Mouse (Mus musculus): ENCODE measurements around the gene Naaladl2.

DNA sequence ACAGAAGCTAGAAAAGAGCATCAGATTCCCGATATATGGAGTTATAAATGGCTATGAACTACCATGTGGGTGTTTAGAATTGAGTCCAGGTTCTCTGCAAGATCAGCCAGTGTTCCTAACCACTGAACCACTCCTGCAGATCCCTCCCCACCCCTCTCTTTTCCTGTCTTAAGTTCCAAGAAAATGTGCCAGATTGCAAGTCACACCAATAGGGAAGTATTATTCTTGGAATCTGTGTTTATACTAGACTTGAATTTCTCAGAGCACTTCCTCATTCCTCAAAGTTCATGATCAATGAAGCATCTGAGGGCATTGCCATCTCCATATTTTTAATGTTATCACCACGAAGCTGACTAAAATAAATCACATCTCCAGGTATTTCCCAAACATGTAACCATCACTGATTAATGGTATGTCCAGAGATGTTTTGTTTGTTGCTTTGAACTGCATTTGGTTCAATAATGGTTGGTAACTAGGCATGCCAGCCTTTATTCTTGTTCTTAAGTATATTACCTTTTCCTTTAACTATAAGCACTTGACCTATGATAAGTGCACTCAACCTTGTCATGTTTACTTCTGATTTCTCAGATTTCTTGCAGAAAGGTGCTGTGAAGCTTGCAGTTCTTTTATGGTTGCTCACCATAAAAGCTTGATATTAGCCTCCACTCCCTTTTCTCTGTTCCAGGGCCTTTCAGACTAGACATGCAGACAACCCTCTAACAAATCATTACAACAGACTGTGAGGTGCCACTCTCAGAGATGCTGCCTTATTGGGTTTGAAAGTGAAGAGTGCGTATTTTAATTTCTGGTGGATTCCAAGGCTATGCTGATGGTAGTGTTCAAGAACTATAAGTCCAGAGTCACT is 475.8 kb downstream of the Naaladl2 start:
- TF ChIP-seq CTCF (IDR thresholded peaks at IDR 0.05; ENCODE audit: borderline replicate concordance, insufficient read depth, low read depth, low read length) (no peak), POLR2A (IDR thresholded peaks at IDR 0.05; ENCODE audit: borderline replicate concordance, insufficient read depth, low read length) (no peak)
